Mouse (Mus musculus) right cerebral cortex, postnatal 14 days (tissue): Measurements from ENCODE around the gene Sgpl1.

Experiments
- DNase-seq: peaks from one replicate; pipeline ENCODE4 v3.0.0; 2022

The Sgpl1 gene

DNA sequence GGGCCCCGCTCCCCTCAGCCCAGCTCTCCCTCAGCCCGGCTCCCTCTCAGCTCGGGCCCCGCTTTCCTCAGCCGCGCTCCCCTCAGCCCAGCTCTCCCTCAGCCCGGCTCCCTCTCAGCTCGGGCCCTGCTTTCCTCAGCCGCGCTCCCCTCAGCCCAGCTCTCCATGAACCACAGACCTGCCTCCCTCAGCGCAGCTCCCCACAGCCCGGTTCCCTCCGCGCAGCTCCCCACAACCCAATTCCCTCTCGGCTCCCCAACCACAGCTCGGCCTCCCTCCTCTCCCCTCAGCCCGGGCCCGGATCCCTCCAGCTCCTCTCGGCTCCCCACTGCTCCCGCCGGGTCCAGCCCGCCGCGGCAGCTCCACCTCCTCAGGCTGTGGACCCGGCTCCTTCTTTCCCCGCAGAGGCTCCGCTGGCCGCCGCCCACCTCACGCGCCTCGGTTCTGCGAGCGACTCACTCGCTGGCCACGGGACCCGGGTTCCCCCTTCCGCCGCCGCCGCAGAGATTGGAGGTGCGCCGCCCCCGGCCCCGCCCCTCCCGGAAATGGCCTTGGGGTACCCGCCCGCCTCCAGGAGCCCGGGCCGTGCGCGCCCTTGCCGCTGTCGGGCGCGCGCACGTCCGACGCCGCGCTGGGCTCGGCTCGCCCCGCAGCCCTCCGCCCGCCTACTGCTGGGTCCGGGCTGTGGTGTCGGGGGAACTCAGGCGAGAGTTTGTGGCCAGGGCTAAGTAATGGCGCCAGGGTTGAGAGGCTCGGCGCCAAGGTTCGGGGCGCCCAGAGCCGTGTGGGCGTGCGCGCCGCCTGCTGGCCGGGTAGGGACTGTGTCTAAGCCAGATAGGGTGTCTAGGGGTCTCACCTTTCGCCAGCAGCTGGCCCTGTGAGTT is at the start of gene Sgpl1:
Sgpl1 (minus strand) TSS at position 547 of the 884 bp plus-strand sequence.
- DNase-seq = peak; percentile 91

DNA sequence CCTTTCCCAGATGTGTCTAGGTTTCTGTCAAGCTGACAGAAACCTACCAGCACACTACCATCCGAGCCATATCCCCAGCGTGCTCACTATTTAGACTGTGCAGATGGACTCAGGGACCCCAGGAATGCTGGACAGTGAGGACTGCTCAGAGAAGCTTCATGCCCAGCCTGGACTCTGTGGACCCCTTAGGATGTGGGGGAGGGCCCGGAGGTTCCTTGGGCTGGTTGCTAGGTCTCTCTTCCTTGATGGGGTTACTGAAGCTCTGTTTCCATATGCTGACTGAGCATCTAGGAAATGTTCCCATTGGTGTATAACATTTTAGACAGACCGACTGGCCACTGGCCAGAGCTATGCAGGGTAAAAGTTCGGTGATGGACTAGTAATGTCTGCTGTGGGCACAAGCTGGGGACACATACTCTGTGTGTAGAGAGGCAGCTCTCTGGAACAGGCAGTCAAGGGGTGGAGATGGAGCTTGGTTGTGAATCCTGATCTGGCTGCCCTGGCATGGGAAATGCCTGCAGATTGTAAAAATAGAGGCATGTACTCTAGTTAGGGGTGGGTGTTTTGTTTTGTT is 48.3 kb upstream of the Sgpl1 start:
- no peak for DNase-seq

DNA sequence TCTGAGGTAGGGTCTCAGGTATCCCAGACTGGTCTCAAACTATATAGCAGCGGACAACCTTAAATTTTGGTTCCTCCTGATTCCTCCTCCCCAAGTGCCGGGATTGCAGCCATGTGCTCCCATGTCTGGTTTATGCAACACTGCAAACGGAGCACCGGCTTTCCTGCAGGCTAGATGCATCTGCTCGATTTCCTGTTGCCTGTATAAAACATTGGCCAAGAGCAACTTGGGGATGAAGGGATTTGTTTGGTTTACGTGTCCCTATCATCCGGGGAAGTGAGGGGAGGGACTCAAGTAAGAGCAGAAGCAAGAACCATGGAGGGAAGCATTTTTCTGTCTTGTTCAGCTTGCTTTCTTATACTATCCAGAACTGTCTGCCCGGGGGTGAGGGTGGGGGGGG is 47.7 kb upstream of the Sgpl1 start:
- DNase-seq = no peak

DNA sequence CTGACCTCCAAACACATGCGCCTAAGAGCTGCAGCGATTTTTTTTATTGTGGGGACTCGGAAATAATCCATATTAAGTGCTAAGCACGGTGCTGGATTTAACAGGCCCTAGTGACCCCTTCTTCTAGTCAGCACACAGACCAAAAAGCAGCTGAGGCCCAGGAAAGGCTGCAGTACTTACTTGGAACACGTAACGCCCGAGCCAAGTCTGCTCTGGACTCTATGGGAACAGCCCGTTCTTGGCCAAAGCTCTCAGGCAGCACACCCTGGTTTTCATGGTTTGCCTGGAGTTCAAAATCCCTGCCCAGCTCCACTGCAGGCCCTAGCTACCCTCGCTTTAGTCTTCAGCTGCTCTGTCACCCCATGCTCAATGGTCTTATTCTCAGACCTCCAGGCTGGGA is 47.1 kb upstream of the Sgpl1 start:
- DNase-seq = no peak

DNA sequence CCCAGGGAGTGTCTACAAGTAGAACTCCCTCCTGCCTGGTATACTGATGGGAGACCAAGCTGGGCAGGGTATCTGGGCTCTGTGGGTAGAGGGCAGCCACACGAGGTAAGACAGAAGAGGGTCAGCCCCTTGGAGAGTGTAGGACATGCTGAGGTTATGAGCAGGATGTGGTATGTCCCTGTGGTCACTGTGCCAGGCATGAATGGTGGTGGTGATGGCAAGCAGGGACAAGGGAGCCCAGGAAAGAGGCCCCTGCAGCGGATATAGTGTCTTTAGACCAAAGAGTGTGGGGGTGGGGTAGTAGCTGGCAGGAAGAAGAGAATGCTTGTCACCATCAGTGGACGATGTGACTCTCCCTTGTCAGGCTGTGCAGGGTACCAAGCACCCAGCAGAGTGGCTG is 40.5 kb upstream of the Sgpl1 start:
- no peak for DNase-seq

DNA sequence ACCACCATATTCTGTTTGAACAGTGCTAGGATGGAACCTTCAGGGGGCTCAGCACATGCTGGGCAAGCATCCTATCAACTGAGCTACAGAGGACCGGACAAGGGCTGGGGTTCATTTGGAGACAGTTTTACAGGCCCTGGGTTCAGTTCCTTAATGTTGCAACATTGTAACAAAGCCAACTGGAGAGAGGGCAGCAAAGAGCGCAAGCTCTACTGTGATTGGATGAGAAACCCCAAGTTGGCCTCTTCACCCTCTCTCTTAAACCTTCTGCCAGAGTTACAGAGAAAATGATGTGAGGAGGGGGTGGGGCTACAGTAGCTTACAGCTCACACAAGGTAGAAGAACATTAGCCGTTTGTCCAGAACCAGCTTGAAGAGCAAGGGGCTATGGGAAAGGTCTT is 39.5 kb upstream of the Sgpl1 start:
- no peak for DNase-seq

DNA sequence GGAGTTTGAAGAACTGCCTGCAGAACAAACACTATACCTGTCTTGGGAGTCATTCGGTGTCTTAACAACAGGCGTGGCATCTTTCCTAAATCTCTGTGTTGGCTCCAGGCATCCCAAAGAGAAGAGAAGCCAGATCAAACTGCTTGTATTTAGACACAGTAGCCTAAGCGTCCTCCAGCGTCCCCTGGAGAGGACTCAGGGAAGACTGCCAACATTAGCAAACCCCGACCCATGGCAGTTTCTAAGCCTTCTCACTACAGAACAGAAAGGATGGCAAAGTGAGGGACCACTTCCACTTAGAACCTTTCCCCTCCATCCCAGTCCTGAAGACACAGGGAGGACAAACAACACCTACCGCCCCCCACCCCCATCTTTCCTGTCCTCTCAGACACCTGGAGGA is 32.4 kb upstream of the Sgpl1 start:
- DNase-seq = no peak

DNA sequence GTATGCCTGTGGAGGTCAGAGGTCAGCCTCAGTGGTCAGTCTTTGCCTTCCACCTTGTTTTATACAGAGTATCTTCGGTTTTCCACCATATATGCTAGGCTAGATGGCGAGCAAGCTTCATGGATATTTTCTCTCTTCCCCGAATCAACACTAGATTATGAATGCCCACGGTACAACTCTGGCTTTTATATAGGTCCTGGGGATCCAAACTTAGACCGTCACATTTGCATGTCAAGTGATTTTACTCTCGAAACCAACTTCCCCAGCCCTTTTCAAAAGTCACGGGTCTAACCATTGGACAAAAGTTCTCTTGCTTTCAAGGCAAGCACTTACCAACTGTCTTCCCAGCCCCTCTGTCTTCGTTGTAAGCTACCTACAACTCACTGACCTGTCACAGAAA is 31.2 kb upstream of the Sgpl1 start:
- DNase-seq = no peak

DNA sequence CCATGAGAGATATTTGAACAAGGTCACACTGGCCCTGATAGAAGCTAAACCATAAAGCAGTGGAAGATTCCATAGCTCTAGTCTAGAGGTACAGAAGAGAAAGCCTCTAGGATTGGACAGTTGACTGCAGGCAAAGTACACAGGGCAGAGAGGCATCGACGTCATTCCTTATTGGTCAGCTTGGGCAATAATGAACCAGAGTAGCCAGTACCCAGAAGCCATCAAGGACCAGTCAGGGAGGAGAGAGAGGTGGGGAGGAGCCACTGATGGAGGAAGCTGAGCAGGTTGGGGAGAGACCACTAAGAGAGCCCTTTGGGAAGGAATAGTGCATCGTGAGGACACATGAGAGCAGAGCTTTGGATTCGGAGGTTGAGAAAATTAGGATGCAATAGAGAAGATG is 30.2 kb upstream of the Sgpl1 start:
- DNase-seq = no peak

DNA sequence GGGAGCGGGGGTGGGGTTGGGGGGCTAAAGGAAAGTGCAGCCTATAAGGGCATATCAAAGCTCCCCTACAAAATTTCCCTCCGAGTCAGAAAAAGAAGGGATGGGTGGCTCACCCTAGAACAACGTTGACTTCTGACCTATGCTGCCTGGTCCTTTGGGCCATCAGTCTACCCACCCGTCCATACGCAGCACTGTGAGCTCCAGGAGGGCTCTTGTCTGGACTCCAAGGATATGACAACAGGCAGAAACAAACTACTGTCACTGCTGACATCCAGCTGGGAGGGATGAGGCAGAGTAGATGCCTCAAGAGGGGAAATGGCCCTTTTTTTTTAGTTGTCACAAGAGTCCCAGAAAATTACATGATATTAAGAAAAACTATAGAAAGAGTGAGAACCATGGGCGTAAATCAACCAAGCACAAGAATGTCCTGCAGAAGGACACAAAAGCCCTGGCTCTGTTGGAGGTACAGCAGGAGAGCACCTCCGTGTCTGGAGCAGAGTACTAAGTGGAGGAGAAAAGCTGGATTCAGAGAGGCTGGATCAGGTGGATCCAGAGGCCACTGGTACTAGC is 28.8 kb upstream of the Sgpl1 start:
- DNase-seq = no peak

DNA sequence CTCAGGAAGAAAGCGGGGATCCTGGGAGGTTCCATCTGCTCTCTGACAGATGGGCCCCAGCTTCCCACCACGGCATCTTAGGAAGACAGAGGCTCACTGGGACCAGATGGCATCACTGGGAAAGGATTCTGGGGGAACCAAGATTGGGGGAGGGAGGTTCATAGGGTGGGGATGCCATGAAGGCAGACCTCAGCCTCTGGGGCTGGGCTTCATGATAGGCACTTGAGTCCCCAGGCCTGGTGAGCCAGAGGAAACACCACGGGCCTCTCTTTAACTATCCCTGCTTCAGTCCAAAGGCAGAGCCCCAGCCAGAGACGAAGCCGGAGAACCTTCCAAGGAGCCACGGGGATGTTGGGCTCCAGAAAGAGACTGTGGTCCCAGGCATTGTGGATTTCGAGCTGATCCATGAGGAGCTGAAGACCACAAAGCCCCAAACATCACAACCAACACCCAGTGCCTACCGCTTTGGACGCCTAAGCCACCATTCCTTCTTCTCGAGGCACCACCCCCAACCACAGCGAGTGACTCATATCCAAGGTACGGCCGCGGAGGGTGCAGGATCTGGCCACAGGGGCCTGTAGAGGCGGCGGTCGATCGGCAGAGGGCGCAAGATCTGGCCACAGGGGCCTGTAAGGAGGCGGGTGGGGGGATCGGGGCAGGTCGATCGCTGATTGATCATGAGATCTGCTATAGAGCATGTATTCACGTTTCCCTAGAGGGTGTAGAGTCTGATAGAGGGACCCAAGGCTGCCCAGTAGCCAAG is 28.1 kb upstream of the Sgpl1 start:
- DNase-seq = peak; percentile 31

DNA sequence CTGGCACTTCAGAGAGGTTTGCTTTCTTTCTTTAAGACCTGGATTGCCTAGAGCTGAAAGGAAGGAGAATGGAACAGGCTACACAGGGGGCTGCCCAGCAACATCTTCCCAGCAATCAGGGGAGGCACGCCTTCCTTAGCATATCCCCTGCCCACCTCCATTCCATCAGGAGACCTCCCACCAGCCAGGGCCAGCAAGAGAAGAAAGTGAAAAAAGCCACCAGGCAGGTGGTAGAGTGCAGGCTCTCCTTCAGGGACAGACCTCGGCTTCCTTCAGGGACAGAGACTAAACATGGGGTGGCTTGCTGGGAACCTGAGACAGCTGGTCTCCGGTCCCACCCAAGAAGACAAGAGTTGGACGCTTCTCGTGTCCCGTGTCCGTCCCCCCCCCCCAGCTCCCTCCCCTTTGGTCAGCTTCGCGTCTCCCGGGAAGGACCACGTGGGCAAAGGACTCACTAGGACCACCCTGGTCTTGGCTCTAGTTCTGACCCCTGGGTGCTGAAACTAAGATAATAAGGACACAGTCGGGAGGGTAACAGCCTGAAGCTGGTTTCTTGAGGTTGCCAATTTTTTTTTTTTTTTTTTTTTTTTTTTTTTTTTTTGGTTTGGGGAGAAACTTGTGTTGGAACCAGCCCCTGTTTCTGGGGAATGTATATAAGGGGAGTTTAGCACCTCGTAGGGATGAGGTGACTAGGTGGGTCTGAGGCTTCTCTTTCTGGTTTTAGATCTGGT is 27.4 kb upstream of the Sgpl1 start:
- no peak for DNase-seq

DNA sequence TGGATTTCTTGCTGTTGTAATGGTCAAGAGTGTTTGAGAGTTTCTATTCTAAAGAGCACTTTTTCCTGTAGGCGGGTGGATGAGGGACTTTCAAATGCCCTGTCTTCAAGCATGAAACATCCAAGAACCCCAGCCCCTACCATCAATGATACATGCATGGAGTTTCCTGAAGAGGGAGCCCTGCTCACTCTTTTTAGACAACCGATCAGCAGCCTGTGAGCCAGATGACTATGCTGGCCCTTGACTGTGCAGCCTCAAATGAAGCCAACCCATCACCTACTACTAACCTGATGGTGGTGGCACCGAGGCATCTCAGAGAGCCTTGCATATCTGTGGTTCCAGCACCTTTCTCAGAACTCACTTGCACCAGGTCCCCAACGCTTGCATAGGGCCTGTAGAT is 25.0 kb upstream of the Sgpl1 start:
- DNase-seq = no peak

DNA sequence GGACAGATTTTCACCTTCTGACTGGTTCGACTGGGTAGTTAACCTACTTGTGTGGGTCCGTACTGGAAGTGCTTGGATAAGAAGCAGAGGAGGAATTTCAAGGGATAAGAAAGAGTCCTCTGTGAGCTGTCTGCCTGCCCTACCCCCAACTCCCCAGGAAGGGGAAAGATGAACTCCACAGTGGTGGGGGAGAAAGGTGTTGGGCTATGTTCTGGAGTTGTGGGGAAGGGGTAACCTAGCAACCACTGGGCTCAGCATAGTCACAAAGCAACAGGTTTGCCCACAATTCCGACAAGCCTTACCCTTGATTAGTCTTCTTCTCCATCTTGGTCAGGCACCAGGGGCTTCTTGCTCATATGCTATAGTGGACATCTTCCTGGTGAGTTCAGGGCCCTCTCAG is 24.2 kb upstream of the Sgpl1 start, which contains the start of gene Tbata:
Tbata (plus strand) TSS at position 301 of the 400 bp plus-strand sequence.
- DNase-seq = no peak

DNA sequence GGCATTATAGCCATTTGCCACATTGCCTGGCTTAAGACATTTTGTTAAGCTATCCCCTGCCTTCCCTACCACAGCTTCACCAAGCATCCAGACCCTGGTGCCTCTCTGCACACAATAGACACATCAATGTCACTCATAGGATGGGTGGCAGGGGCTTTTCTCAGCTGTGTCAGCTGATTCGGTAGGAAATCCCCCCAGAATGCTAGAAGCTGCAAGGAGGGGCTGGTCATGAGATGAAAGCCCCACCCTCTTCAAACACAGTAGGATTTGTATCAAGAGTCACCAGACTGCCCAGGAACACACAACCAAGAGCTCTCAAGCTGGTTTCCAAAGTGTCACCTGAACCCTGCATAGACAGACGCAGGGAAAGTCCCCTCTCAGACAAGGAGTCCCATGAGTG is 20.9 kb upstream of the Sgpl1 start:
- DNase-seq = no peak

DNA sequence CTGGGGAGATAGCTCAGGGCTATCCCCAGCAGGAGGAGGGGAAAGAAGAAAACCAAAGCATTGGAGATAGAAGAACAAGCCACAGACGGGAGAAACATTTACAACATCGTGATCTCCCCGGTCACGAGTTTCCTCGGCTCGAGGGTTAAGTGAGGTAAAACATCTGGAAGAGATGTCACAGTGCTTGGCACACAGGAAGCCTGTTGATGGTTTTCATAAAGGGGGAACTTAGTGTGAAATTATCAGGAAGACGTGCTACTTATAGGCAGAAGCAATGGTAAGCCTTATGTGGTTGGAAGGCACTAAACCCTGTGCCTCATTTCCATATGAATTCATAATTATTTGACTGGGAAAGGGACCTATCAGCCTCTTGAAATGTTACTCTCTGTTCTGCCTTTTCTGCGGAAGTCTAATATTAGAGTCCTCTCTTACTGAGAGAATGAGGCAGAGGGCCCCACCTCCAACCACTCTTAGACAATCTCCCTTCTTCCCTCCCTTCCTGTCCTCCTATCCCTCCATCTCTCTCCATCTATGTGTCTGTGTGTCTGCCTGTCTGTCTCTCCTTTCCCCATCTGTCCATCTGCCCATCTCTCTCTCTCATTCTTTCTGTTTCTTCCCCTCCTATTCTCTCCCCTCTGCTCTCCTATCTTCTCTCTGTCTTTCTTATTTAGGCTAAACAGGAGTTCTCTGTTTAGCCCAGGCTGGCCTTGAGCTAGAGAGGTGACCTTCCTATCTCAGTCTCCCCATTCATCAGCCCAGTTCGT is 20.0 kb upstream of the Sgpl1 start:
- no peak for DNase-seq

DNA sequence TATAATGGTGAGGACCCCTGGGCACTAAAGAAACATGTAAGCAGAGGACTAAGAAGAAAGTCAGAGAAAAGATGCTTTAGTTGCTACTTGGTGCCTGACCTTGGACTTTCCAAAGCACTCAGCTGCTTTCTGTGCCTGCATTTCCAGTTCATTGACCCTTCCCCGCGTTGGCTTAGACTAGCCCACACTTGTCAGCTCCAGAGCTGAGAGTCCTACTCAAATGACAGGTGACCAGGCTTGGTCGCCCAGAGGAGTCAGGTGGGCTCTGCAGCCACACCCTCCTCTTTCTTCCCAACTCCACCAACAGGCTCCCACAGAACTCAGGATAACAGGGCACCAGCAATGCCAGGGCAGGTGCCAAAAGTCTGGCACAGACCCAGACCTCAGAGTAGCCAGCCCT is 14.9 kb upstream of the Sgpl1 start:
- DNase-seq = no peak

DNA sequence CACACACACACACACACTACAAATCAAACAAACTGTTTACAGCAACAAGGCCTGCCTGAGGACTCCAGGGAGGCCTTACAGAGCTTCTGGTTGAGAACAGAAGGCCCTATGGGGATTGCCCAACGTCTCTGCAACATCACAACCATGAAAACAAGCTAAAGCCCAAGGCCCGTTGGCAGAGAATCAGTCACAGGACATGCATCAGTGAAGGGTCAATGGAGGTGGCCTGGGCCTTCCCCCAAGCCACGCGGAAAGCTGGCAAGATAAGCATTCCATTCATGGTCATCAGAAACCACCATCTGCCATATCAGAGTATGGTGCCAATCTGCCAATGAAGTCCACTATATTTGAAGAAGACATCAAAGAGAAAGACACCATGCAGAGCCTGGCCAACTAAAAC is 13.2 kb upstream of the Sgpl1 start:
- no peak for DNase-seq

DNA sequence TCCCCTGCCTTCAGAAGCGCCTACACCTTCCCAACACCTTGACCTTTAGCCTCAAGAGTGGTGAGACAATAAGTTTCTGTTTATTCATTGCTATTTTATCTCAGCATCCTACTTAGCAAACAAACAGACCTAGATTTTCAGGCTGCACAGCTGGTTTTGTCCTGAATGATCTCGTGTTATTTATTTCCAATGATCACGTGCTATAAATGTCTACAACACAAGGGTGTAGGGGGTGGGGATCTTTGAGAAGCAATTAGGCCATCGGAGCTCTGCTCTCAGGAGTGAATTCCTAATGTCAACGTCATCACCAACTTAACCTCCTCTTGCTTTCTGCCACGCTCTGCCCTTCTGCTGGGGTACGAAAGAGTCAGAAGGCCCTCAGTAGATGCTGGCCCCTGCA is 12.6 kb upstream of the Sgpl1 start:
- DNase-seq = no peak

DNA sequence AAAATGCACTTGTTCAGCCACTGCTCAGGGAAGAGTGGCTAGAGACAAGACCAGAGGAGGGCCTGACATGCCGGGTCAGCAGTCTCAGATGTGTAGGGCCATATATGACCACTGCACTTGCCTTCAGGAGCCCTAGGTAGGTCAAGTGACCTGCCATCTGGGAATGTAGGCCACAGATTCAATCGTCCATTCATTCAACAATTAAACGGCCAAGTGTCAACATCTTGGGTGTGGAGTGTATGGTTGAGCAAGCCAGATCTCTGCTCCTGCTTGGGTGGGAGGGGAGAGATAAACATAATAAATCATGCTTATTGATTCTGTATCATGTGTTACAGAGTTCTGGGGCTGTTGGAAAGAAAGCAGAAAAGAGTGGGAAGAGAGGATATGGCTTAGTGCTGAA is 11.1 kb upstream of the Sgpl1 start:
- DNase-seq = no peak

DNA sequence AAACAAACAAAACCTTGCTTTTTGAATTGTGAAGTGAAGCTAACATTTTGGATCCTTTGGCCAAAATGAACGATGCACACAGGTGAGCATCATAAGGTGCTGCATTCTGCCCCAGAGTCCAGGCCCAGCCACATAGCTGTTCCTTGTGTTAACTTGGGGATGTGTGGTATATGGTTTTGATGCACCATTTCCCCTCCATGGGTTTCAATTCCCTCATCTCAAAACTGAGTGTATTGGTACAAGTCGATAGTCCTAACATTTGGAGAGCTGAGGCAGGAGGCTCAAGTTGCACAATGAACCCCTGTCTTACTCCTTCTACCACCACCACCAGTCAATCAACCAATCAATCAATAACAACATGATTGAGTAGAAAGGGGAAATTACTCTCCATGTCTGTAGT is 8.9 kb upstream of the Sgpl1 start:
- DNase-seq = no peak

DNA sequence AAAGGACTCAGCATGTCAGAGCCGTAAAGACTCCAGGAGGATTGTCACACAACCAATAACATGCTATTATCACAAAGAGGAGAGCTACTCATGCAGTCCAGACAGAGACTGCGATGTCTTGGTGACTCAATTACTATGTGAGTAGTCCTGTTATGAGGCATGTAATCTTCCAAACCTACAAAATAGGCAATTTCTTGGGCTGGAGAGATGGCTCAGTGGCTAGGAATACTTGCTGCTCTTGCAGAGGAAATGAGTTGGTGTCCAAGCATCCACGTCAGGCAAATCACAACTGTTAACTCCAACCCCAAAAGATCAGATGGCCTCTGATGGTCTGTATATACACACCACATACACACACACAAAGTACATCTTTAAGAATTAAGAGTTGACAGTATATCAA is 8.1 kb upstream of the Sgpl1 start:
- DNase-seq = no peak
